Mouse (Mus musculus) liver, adult (tissue): ENCODE data around the gene Ccdc181.

ENCODE experiments used
- GATA4 ChIP-seq: IDR thresholded peaks from 2 replicates; pipeline ENCODE4 v1.6.1; 2014; ENCODE audit warnings: mild to moderate bottlenecking, low read length; ENCODE audit not compliant: insufficient replicate concordance

Ccdc181 gene

GRCm38 (mm10) chr1:164261553-164261952, 13.8 kb upstream of the Ccdc181 start:
- no peak for TF ChIP-seq GATA4

DNA sequence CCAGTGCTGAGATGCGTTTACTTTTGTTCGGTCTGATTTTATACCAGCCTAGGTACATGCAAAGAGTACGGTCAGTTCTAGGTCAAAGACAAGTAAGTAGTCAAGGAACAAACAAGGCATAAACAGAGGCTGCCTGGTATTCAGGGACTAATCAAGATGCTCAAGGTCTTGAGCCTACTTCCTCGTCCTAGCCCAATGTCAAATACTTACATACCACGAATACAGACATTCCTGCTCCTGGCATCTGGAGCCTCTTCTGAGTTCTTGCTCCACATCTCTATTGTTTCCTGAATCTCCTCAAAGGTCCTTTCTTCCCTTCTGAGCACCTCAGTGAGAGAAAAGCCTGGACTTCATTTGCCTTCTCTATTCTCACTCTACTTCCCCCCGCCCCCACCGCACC, 4.4 kb upstream of the Ccdc181 start:
- TF ChIP-seq GATA4 = no peak

DNA sequence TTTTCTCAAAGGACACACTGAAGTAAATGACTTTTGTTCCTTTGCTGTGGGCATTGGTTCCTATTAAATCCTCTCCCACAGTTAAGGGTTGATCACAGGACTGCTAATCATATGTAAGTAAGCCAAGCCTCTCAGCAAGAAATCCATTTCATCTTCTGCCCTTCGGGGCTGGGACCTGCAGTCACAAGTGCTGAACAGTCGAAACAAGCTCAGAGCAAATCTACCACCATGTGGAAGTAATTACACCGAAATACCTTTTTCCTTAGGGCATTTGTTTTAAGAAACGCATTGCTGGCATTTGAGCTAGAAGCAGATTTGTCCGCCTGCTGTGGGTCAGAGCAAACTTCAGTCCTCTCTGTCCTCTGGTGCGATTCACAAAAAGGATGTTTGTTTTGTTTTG, 1.7 kb upstream of the Ccdc181 start:
- no peak for TF ChIP-seq GATA4

DNA sequence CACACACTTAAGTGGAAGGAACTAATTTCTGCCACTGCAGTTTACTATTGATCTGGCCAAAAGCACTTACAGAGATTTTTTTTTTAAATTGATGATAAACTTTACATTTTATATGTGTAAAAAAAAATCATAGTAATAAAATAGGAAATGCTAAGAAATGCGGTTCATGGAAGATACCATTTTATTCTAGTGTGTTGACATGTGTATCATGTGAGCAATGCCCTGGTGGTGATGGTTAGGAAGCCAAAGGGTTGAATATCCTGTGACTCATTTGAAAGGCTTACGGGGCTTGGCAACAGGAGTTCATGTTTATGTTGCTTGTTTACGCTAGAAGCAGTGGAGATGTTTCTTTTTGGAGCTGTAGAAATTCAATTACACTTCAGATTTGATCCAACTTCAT, 1.2 kb downstream of the Ccdc181 start:
- TF ChIP-seq GATA4 = no peak

DNA sequence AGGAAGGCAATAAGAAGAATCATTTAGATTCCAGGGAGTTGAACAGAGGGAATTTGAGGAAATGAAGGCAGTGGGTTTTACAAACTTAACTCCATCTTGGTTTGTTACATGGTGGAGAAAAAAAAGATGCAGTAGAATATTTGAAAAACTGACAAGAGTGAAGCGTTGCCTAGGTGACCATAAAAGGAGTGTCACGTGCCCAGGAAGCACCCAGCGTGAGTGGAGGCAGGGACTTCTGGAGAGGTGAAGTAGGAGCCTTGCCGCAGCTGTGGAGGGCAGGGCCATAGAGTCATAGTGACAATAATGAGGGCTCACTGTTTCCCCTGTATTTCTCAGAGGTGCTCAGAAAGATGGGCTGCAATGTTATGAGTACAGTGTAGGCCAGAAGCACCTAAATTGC, 3.9 kb downstream of the Ccdc181 start:
- no peak for TF ChIP-seq GATA4

DNA sequence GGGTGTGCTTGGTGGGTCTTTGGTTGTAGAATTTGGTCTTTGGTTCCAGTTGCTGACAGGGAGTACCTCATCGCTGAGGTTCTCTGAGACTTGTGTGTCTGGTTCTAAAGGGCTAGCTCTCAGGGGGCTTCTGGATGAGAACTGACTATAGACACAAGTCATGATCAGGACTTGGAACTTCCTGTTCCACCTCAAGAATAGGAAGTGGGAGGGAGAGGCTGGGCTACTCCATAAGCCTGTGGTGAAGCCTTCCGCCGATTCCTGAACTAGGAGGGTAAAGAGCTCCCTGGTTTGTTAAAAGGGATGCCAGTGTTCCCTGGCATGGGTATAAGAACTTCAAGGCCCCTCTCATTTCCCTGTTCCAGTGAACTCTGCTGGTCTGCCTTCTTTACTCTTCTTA, 8.6 kb downstream of the Ccdc181 start:
- no peak for TF ChIP-seq GATA4

- TF ChIP-seq GATA4 = no peak
Observed at GRCm38 (mm10) chr1:164287406-164287805, 12.0 kb downstream of the Ccdc181 start.

DNA sequence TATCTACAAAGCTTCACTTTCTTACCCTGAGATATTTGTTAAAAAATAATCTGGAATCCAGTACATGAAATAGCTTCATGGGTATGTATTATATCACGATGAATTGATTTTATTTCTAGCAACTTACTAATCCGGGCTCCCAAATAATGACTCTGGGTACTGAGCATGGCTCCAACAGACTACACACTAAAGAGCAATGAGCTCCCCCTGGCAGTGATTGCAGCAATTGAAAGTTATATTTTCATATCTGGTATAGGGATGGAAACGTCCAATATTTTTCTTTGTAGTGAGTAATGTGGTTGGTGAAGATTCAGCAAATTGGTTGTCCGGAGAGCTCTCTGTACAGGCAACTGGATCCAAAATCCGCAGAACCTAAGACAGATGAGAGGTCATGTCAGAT, 16.7 kb downstream of the Ccdc181 start:
- no peak for TF ChIP-seq GATA4

- TF ChIP-seq GATA4 = no peak
Observed at GRCm38 (mm10) chr1:164294071-164294470, 18.7 kb downstream of the Ccdc181 start.

GRCm38 (mm10) chr1:164296473-164296872, 21.1 kb downstream of the Ccdc181 start:
- TF ChIP-seq GATA4 = no peak

DNA sequence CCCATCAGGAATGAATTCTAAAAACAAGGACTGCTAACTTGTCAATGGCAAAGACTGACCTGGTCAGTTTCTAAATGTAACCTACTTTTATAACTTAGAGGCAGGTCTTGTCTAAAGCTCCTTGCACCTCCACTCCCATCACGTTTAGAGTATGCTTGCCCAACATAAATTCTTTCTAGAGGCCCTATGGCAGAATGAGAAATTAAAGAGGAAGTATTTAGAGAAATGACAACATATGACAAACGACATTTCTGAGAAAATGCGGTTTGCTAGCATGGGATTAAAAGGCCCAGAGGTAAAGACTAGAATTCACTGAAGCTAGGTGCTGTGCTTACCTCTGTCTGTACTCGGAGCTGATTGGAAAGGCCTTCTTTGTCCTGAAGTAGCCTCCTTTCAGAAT, 26.6 kb downstream of the Ccdc181 start:
- TF ChIP-seq GATA4 = no peak

- TF ChIP-seq GATA4 = no peak
Observed at GRCm38 (mm10) chr1:164303821-164304220, 28.4 kb downstream of the Ccdc181 start, which contains the start of gene Nme7. Nme7 (plus strand) TSS chr1:164304121.

GRCm38 (mm10) chr1:164307124-164307751, 31.9 kb downstream of the Ccdc181 start, which contains the start of gene Blzf1:
Blzf1 (minus strand) TSS chr1:164307489.
- TF ChIP-seq GATA4 = no peak; the same call in 1 of the 2 replicates

- TF ChIP-seq GATA4 = no peak
Observed at GRCm38 (mm10) chr1:164307922-164308321, 32.5 kb downstream of the Ccdc181 start.

DNA sequence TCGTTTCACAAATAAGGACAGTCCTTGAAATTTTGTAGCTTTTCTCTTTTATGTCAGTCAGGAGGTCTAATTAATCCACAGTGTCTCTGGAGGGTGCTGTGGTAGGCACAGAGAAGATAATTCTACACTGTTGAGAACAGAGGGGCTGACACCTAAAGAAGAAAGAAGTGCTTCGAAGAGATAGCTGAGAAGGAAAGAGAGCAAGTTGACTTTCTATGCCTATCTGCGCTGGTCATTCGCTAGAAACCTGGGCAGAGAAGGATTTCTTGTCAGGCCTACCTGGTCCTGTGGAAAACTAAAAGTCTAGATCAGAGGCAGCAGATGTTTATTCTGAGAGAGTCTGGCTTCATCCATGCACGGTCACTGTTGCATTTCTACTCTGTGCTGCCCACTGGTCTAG, 38.7 kb downstream of the Ccdc181 start:
- no peak for TF ChIP-seq GATA4

GRCm38 (mm10) chr1:164315266-164315665, 39.9 kb downstream of the Ccdc181 start:
- TF ChIP-seq GATA4 = no peak

DNA sequence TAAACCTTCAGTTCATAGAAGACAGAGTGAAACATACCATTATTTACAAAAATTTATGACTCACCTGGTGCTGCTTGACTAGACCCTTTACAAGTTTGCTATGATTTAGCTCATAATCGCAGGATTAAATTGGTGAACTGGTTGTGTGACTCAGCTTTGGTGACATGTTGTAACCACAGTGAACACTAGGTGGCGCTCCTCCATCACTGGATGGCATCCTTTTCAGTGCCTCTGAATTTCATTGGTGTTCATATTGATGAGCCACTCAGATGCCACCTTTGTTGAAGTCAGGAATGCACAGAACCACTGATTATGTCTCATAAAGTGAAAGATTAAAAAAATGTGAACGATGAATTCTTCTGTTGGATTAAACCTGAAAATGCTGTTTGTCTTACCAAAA, 41.3 kb downstream of the Ccdc181 start:
- no peak for TF ChIP-seq GATA4
